ENCODE assay signal across 8 mouse cellular contexts in the genomic region with DNA sequence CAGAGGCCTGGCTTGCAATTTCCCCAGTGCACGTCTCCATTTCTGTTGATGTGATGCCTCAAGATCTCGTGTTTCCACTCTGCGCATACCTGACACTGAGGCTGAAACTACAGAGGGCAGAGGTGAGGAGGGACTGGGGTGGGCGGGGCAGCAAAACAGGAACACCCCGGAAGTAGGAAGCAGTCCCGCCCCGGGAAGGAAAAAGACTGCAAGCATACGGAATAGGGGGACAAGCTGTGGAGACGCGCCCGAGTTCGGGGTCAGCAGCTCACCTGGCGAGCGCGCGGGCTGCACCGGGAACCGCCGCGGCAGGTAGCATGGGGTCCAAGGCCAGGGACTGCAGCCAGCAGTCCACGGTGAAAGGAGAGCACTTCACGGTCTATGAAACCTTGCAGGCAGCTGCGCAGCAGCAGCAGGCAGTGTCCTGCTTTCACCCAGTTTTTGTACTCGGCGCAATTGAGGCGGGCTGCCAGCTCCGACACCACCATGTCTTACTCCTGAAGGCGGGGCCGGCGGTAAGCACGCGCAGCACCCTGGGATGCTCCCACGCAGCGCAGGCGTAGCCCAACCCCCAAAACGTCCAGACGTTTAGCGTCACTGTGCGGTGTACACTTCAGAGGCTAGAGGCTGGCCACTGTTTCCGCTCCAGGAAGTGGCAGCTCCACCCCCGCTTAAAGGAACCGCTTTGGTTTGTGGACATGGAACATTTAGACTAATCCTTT. TPM values are rescaled to one million over a fixed set of nuclear protein-coding genes. Genes with fewer than 3 reads are reported as not detected.
A peak's percentile ranks its signal among the peaks of the same experiment; 100 is the strongest.
DNase-seq lines count a peak whose midpoint lies in the region; ATAC-seq lines count a peak whose summit lies in the region.

1810030O07Rik (minus strand) TSS at position 615 of the 722 bp plus-strand sequence.

- peaks cover 14% of the 10 kb centered on the region for H3K36me3 ChIP-seq in heart, embryonic 10.5 days
- peaks cover 16% of the 10 kb centered on the region for H3K36me3 ChIP-seq in kidney, embryonic 15.5 days

- H3K27me3 ChIP-seq in heart, embryonic 10.5 days (ENCODE audit: insufficient read depth, poor library complexity, severe bottlenecking), result peaks cover 11% of the 10 kb centered on the region; the same call in 1 of the 2 replicates
- H3K27me3 ChIP-seq in kidney, embryonic 15.5 days, result peaks cover 17% of the 10 kb centered on the region

- H3K9ac ChIP-seq in kidney, embryonic 15.5 days, result peak within 1 kb of the TSS; percentile 61

- H3K4me2 ChIP-seq in kidney, embryonic 15.5 days, result peak within 1 kb of the TSS; percentile 58

- no peaks in the 10 kb centered on the region for H3K4me1 ChIP-seq in heart, embryonic 10.5 days
- H3K4me1 ChIP-seq in kidney, embryonic 15.5 days, result peaks cover 3% of the 10 kb centered on the region; the same call in 1 of the 2 replicates

- peak within 1 kb of the TSS; percentile 72 for H3K4me3 ChIP-seq in heart, embryonic 10.5 days
- peak within 1 kb of the TSS; percentile 71 for H3K4me3 ChIP-seq in kidney, embryonic 15.5 days (replicated peaks)

- peak; percentile 100 for ATAC-seq in erythroblast, adult 5-6 weeks (replicated peaks; ENCODE audit: low FRiP score, poor library complexity, severe bottlenecking)
- ATAC-seq in kidney, embryonic 15.5 days (replicated peaks; ENCODE audit: low FRiP score), result peak; percentile 100
- ATAC-seq in monocyte, adult 5-6 weeks (replicated peaks; ENCODE audit: insufficient number of reproducible peaks, low FRiP score, low TSS enrichment, poor library complexity, severe bottlenecking), result peak; percentile 99

- whole genome bisulfite sequencing in heart, embryonic 10.5 days, result 7% methylated on average over 42 of the region's 42 CpGs
- WGBS in kidney, embryonic 15.5 days, result 10% methylated on average over 42 of the region's 42 CpGs

- DNase-seq in B cell, adult 2 months, result peak; percentile 85 to 90
- peak; percentile 97 for DNase-seq in brain, adult 2 months (ENCODE audit: low read depth, low spot score)
- DNase-seq in heart, embryonic 10.5 days (ENCODE audit: low spot score), result peak; percentile 95
- peak; percentile 88 for DNase-seq in liver
- peak; percentile 82 to 87 for DNase-seq in spleen, postnatal 4 days (ENCODE audit: low spot score in 2 of 2)

- no peaks in the 10 kb centered on the region for H3K9me3 ChIP-seq in heart, embryonic 10.5 days
- no peaks in the 10 kb centered on the region for H3K9me3 ChIP-seq in kidney, embryonic 15.5 days (replicated peaks)

- peak within 1 kb of the TSS; percentile 88 for H3K27ac ChIP-seq in heart, embryonic 10.5 days
- H3K27ac ChIP-seq in kidney, embryonic 15.5 days, result peak within 1 kb of the TSS; percentile 94

RNA-seq across cellular contexts. Expression of gene 1810030O07Rik, which starts in this region (rescaled TPM):
- 11.3 and 19.0 TPM in 2 replicates for total RNA-seq in erythroblast, adult 5-6 weeks (2015; ENCODE audit: low replicate concordance)
- 7.8 and 12.8 TPM in 2 replicates for total RNA-seq in erythroblast, adult 5-6 weeks (2017; ENCODE audit: low replicate concordance)
- polyA plus RNA-seq in heart, embryonic 10.5 days (2016; fragmentation: Nextera tagmentation; extraction: Ambion mirVana), result 23.8 and 30.9 TPM in 2 replicates
- polyA plus RNA-seq in kidney, embryonic 15.5 days (2015; fragmentation: Nextera tagmentation; extraction: Ambion mirVana), result 38.1 and 38.9 TPM in 2 replicates
- total RNA-seq in monocyte, adult 5-6 weeks (2017), result 24.6 to 41.0 TPM (median 36.6 TPM) in 3 replicates

Comparison
In these comparisons a context has a peak if more than half of its experiments do, and no peak if none do; other contexts are left out.
1. Peak in every context shown above with its lines: DNase-seq, ATAC-seq, H3K4me3 ChIP-seq and H3K27ac ChIP-seq.